Mouse (Mus musculus): ENCODE data around the gene Lsm14b. TPM values are rescaled to one million over a fixed set of nuclear protein-coding genes. Genes with fewer than 3 reads are reported as not detected.

Lsm14b gene
- 4.1 and 5.6 TPM in 2 replicates for polyA plus RNA-seq (2015; fragmentation: Nextera tagmentation; extraction: Ambion mirVana)

DNA sequence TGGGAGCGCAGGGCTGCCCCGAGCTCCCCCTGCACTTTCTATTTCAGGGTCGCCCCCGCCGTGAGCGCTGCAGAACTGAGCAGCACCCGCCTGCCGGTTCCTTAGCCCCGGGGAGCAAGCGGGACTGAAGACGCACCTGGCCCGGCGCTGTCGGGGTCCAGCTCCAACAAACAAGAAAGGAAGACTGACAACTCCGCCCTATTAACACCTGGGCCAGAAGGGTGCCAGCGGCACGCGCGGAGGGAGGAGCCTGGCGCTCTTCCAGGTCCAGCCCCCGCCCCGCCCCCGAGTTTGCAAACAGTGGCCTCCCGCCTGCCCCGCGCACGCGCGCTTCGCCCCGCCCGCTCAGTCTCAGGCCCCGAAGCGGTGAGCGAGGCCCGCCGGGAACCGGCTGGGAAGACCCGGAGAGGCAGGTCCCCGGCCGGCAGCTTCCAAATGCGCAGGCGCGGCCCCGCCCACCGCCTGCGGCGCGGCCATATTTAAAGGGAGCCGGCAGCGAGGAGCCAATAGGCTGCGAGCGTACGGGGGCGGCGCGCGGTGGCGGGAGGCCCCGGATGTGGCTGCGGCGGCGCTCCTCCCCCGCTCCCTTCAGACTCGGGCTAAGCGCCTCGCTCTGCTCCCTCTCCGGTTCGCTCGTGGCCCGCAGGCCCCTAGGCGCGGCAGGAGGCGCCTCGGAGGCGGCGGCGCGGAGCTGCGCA, at the start of gene Lsm14b:
TSS of gene Lsm14b (plus strand) at position 587 of the 698 bp plus-strand sequence.

DNA sequence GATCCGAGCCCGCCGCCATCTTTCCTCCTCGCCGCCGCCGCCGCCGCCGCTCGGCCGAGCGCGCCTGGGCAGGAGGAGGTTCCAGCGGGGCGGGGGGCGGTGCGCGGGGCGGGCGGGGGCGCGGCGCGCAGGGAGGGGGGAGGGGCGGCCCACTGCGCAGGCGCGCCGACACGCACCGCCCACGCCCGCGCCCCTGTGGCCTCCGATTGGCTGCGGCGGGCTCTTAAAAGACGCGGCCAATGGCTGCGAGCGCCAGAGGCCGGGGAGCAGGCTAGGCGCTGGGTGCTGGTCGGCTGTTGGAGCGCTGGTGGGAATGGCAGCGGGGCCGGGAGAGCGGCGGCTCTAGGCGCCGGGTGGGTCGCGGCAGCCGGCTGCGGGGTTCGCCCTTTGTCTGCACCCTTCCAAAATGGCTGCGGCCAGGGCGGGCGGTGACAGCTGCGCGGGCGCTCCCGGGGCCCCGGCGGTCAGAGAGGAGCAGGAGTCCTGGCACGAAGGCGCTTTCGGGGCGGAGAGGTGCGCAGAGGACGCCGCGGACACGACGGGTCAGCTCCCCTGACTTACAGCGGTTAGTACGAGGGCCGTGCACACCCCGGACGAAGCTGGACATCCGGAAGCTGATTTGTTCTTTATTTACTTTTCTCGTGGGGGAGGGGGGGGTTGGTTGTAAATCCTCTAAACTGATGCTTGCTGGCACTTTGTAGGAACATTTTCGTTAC, 48.0 kb upstream of the Lsm14b start, which contains the start of gene Taf4:
TSS of gene Taf4 (minus strand) at position 19 of the 716 bp plus-strand sequence.

DNA sequence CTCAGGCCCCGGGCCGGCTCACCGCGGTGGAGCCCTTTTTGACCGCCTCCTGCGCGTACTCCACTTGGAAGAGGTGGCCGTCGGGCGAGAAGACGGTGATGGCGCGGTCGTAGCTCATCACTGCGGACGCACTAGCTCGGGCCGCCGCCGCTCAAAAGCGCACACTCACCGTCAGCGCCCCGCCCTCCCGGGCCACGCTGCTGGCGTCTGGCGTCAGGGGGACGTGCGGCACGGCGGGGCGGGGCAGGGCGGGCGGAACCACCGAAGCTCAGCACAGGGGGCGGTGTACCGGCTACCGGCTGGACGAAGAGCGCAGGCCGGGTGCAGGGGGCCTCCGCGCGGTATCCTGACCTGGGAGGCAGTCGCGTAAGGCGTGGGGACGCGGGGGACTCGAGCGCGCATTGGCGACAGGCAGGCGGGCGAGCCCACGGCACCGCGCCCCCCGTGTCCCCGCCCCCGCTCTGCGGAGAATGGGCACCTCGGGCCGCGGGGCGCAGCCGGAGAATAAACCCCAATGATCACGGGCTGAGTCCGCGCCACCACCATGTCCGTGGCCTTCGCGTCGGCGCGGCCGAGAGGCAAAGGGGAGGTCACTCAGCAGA, 17.6 kb downstream of the Lsm14b start, which contains the start of the genes Psma7 and Ss18l1:
TSS of gene Psma7 (minus strand) at position 178 of the 602 bp plus-strand sequence.
TSS of gene Ss18l1 (plus strand) at position 254 of the 602 bp plus-strand sequence.

DNA sequence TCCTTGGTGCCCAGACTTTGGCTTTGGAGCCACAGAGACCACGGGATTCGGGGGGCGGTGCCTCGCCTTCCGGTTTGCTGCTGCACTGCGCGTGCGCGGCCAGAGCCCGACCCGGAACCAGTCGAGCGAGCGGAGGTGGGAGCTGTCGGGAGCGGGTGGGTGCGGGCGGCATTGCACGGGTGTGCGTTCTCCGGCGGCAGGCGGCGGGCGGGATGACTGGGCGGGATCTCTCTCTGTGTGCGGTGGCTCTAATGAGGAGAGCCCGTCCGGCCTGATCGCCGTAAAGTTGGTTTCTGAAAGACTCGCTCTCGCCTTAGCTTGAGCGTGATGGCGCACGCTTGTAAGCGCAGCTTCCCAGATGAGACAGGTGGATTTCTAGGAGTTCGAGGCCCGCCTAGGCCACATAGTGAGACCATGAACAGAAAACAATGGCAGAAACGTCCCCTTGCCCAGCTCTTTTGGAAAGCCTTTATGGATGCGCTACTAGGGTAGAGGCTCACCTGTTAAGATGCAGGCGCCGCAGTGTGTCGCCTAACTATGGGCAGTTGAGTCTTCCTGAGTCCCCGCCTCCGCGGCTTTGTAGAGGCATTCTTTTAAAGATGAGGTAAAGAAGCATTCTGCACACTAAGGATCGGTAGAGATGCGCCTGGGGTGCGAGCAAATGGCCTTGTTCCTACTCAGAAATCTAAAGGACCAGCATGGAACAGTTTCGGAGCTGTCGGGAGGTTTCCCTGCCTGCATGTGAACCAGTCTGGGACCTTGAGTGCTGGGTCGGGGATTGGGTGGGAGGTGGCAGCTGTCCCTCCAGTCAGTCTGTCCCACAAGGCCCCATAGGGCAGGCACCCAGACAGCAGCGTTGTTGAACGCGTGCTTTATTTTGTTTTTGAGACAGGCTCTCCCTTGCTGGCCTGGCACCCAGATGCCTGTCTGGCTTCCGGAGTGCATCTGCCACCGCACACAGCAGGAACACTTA, 46.0 kb downstream of the Lsm14b start, which contains the start of gene Mtg2:
TSS of gene Mtg2 (plus strand) at position 108 of the 973 bp plus-strand sequence.

Other genes with a start within 250 kb of the Lsm14b start
- 1.2 and 1.5 TPM in 2 replicates for gene Taf4, start 48.3 kb upstream of the Lsm14b start, polyA plus RNA-seq (2015; fragmentation: Nextera tagmentation; extraction: Ambion mirVana)
- 311 and 375 TPM in 2 replicates for gene Psma7, start 17.4 kb downstream of the Lsm14b start, polyA plus RNA-seq (2015; fragmentation: Nextera tagmentation; extraction: Ambion mirVana)
- 1.9 and 2.3 TPM in 2 replicates for gene Ss18l1, start 17.5 kb downstream of the Lsm14b start, polyA plus RNA-seq (2015; fragmentation: Nextera tagmentation; extraction: Ambion mirVana)
- 20.0 and 20.3 TPM in 2 replicates for gene Mtg2, start 45.6 kb downstream of the Lsm14b start, polyA plus RNA-seq (2015; fragmentation: Nextera tagmentation; extraction: Ambion mirVana)
- gene Hrh3, start 79.5 kb downstream of the Lsm14b start, polyA plus RNA-seq (2015; fragmentation: Nextera tagmentation; extraction: Ambion mirVana): 0.13 and 0.27 TPM in 2 replicates
- gene Osbpl2, start 94.3 kb downstream of the Lsm14b start, polyA plus RNA-seq (2015; fragmentation: Nextera tagmentation; extraction: Ambion mirVana): 23.4 and 23.7 TPM in 2 replicates
- 175 and 180 TPM in 2 replicates for gene Adrm1, start 146.5 kb downstream of the Lsm14b start, polyA plus RNA-seq (2015; fragmentation: Nextera tagmentation; extraction: Ambion mirVana)
- gene Lama5, start 200.9 kb downstream of the Lsm14b start, polyA plus RNA-seq (2015; fragmentation: Nextera tagmentation; extraction: Ambion mirVana): 14.1 and 15.1 TPM in 2 replicates
- gene Rps21, start 232.4 kb downstream of the Lsm14b start, polyA plus RNA-seq (2015; fragmentation: Nextera tagmentation; extraction: Ambion mirVana): 362 and 453 TPM in 2 replicates
- 5.7 and 6.1 TPM in 2 replicates for gene Cables2, start 248.5 kb downstream of the Lsm14b start, polyA plus RNA-seq (2015; fragmentation: Nextera tagmentation; extraction: Ambion mirVana)

Data from skeletal muscle tissue, postnatal 0 days (tissue).